31 mouse cellular contexts compared by ENCODE assay signal in genomic region chr13:98277501-98277900, GRCm38 (mm10). TPM values are rescaled to one million over a fixed set of nuclear protein-coding genes. Genes with fewer than 3 reads are reported as not detected.
DNase-seq lines count a peak whose midpoint lies in the region; ATAC-seq and TF ChIP-seq lines count a peak whose summit lies in the region.
"Had no signal": no experiment of that assay in that cellular context is flagged by ENCODE, and none has a peak within 500 bp of the region (broad histone marks: within the 10 kb centered on the region; RNA-seq: fewer than 3 reads in every experiment).

No protein-coding gene starts in this region.

- no peak for ATAC-seq in liver, postnatal 0 days
- no peak for ATAC-seq in liver, embryonic 11.5 days (replicated peaks; ENCODE audit: low FRiP score)
- ATAC-seq: forebrain, embryonic 15.5 days; hindbrain, embryonic 16.5 days had no signal

- no peak overlapping the region for H3K4me3 ChIP-seq in liver, postnatal 0 days (ENCODE audit: low read depth, low read length)
- no peak overlapping the region for H3K4me3 ChIP-seq in liver, embryonic 11.5 days (ENCODE audit: low read depth, low read length)
- H3K4me3 ChIP-seq: embryonic facial prominence, embryonic 10.5 days; forebrain, embryonic 15.5 days; heart, embryonic 10.5 days; kidney, embryonic 15.5 days; limb, embryonic 10.5 days; midbrain, embryonic 12.5 days; neural tube, embryonic 13.5 days had no signal

- DNase-seq in liver, postnatal 0 days: no peak
- no peak for DNase-seq in liver, embryonic 11.5 days (ENCODE audit: low spot score)
- peak; percentile 29 for DNase-seq in 416B (ENCODE audit: low read depth)
- DNase-seq in CD4-positive, CD25-positive, alpha-beta regulatory T cell, adult 2 months (ENCODE audit: low read depth, low spot score): peak; percentile 46
- DNase-seq in induced T-regulatory cell, adult 2 months (ENCODE audit: low read depth): peak; percentile 52
- no peak for DNase-seq in thymus, postnatal 25 days
- no peak for DNase-seq in cerebellum, postnatal 14 days
- DNase-seq: adrenal gland, postnatal 10 days; cerebellum, adult 8-10 months; kidney, adult 11 months; liver; lung, adult 2 months; retina, postnatal 1 day; right cerebral cortex, postnatal 25 days; spleen, adult 18-20 months; thymus, postnatal 14 days had no signal

- no peak overlapping the region for H3K4me2 ChIP-seq in liver, postnatal 0 days (ENCODE audit: low read depth, low read length)
- H3K4me2 ChIP-seq in liver, embryonic 11.5 days: no peak overlapping the region
- H3K4me2 ChIP-seq: forebrain, embryonic 15.5 days; kidney, embryonic 15.5 days; midbrain, embryonic 12.5 days; neural tube, embryonic 13.5 days had no signal

- H3K9ac ChIP-seq in liver, postnatal 0 days (replicated peaks): no peak overlapping the region
- no peak overlapping the region for H3K9ac ChIP-seq in liver, embryonic 11.5 days (ENCODE audit: low read depth, low read length)
- H3K9ac ChIP-seq: forebrain, embryonic 15.5 days; kidney, embryonic 15.5 days; midbrain, embryonic 12.5 days; neural tube, embryonic 13.5 days had no signal

- no peak for TF ChIP-seq EP300 in liver, postnatal 0 days (IDR thresholded peaks at IDR 0.05; ENCODE audit: low read depth)

- H3K27me3 ChIP-seq in liver, postnatal 0 days (ENCODE audit: insufficient read depth, low read length): no peaks in the 10 kb centered on the region
- H3K27me3 ChIP-seq in liver, embryonic 11.5 days (replicated peaks; ENCODE audit: control insufficient read depth, insufficient read depth, low read length): no peaks in the 10 kb centered on the region
- H3K27me3 ChIP-seq: forebrain, embryonic 15.5 days; kidney, embryonic 15.5 days; midbrain, embryonic 12.5 days; neural tube, embryonic 13.5 days had no signal

- peak; percentile 34 for TF ChIP-seq CTCF in liver, postnatal 0 days (IDR thresholded peaks at IDR 0.05; ENCODE audit: low read depth)

- H3K4me1 ChIP-seq in liver, postnatal 0 days (ENCODE audit: insufficient read depth): no peaks in the 10 kb centered on the region
- peaks cover 12% of the 10 kb centered on the region for H3K4me1 ChIP-seq in liver, embryonic 11.5 days (replicated peaks; ENCODE audit: control insufficient read depth, insufficient read depth, low read length)
- H3K4me1 ChIP-seq: embryonic facial prominence, embryonic 10.5 days; forebrain, embryonic 15.5 days; heart, embryonic 10.5 days; kidney, embryonic 15.5 days; limb, embryonic 10.5 days; midbrain, embryonic 12.5 days; neural tube, embryonic 13.5 days had no signal

- H3K9me3 ChIP-seq in liver, postnatal 0 days (ENCODE audit: low read length): no peaks in the 10 kb centered on the region
- H3K9me3 ChIP-seq in liver, embryonic 11.5 days (ENCODE audit: control insufficient read depth, low read length): no peaks in the 10 kb centered on the region
- H3K9me3 ChIP-seq: embryonic facial prominence, embryonic 10.5 days; forebrain, embryonic 15.5 days; G1E; heart, embryonic 10.5 days; kidney, embryonic 15.5 days; limb, embryonic 10.5 days; midbrain, embryonic 12.5 days; neural tube, embryonic 13.5 days had no signal

- WGBS in liver, postnatal 0 days (ENCODE audit: insufficient replicate concordance): 74% methylated on average over 2 of the region's 2 CpGs
- WGBS in liver, embryonic 11.5 days: 59% methylated on average over 2 of the region's 2 CpGs

- H3K36me3 ChIP-seq in liver, postnatal 0 days (replicated peaks; ENCODE audit: insufficient read depth, low read length): peaks cover 20% of the 10 kb centered on the region; the same call in 1 of the 2 replicates
- H3K36me3 ChIP-seq in liver, embryonic 11.5 days (ENCODE audit: control insufficient read depth, insufficient read depth, low read length): peaks cover 7% of the 10 kb centered on the region

- H3K27ac ChIP-seq in liver, postnatal 0 days (ENCODE audit: low read depth): no peak overlapping the region
- H3K27ac ChIP-seq in liver, embryonic 11.5 days (ENCODE audit: low read depth, low read length): no peak overlapping the region
- H3K27ac ChIP-seq: embryonic facial prominence, embryonic 10.5 days; forebrain, embryonic 15.5 days; heart, embryonic 10.5 days; kidney, embryonic 15.5 days; limb, embryonic 10.5 days; macrophage; midbrain, embryonic 12.5 days; neural tube, embryonic 13.5 days had no signal

RNA-seq across cellular contexts. Expression of gene Gm21976, which starts 2.2 kb away (rescaled TPM):
- not detected in 2 replicates for polyA plus RNA-seq in liver, postnatal 0 days (2015; fragmentation: Nextera tagmentation; extraction: Ambion mirVana)
- polyA plus RNA-seq in liver, embryonic 11.5 days (2014; fragmentation: Nextera tagmentation; extraction: Ambion mirVana): not detected in 2 replicates
- polyA plus RNA-seq: brain, embryonic 14.5 days; C2C12; cortical plate, adult 2 months; embryonic facial prominence, embryonic 10.5 days; forebrain, embryonic 15.5 days; G1E; heart, embryonic 10.5 days; heart, embryonic 16.5 days; hindbrain, embryonic 16.5 days; kidney, embryonic 15.5 days; large intestine, adult 2 months; limb, embryonic 10.5 days; lung, adult 2 months; macrophage; midbrain, embryonic 12.5 days; neural tube, embryonic 13.5 days had no signal

RNA-seq across cellular contexts. Expression of gene Ankra2, which starts 14.6 kb away (rescaled TPM):
- polyA plus RNA-seq in liver, postnatal 0 days (2015; fragmentation: Nextera tagmentation; extraction: Ambion mirVana): 8.5 and 8.6 TPM in 2 replicates
- 19.4 and 20.2 TPM in 2 replicates for polyA plus RNA-seq in liver, embryonic 11.5 days (2014; fragmentation: Nextera tagmentation; extraction: Ambion mirVana)

RNA-seq across cellular contexts. Expression of gene Utp15, which starts 14.7 kb away (rescaled TPM):
- polyA plus RNA-seq in liver, postnatal 0 days (2015; fragmentation: Nextera tagmentation; extraction: Ambion mirVana): 5.7 and 7.5 TPM in 2 replicates
- 46.1 and 49.9 TPM in 2 replicates for polyA plus RNA-seq in liver, embryonic 11.5 days (2014; fragmentation: Nextera tagmentation; extraction: Ambion mirVana)

RNA-seq across cellular contexts. Expression of gene Btf3, which starts 39.3 kb away (rescaled TPM):
- polyA plus RNA-seq in liver, postnatal 0 days (2015; fragmentation: Nextera tagmentation; extraction: Ambion mirVana): 306 and 312 TPM in 2 replicates
- polyA plus RNA-seq in liver, embryonic 11.5 days (2014; fragmentation: Nextera tagmentation; extraction: Ambion mirVana): 879 and 893 TPM in 2 replicates

Comparison
In these comparisons a context has a peak if more than half of its experiments do, and no peak if none do; other contexts are left out.
1. DNase-seq: peak in 416B (single experiment), CD4-positive, CD25-positive, alpha-beta regulatory T cell, adult 2 months (single experiment) and induced T-regulatory cell, adult 2 months (single experiment); none in liver, postnatal 0 days (single experiment), liver, embryonic 11.5 days (single experiment), thymus, postnatal 25 days (single experiment) and cerebellum, postnatal 14 days (0 of 2).